Mouse (Mus musculus): ENCODE data around the gene Gorab. TPM values are rescaled to one million over a fixed set of nuclear protein-coding genes. Genes with fewer than 3 reads are reported as not detected.

Gorab gene
- 22.9 and 24.0 TPM in 2 replicates for polyA plus RNA-seq (2016; fragmentation: Nextera tagmentation; extraction: Ambion mirVana)

DNA sequence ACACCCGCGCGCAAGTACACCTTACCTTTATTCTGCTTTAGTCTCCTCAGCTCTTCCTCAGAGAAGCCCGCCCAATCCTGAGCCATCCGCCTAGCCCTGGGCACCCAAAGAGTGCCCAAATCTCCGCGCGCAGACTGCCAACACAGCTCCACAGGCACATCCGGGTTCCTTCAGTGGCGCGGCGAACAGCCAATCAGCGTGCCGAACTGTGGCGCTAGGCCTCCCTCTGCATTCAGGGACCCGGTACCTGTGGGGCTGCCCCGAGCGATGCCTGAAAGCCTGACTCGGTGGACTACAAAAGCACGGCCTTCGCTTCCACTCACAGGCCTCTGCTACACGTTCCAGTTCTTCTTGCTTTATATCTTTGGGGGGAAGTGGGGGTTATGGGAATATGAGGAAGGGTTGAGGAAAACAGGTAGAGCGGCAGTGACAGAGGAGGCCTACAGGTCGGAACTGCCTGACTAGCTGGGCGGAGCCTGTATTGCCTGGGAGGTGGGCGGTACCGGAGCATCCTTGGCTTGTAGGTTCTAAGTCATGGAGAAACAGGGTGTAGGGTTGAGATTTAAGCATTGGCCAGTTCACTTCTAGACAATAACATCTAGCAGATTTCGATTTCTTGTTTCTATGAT, at the start of gene Gorab:
Gene Gorab (minus strand): TSS at position 172 of the 629 bp plus-strand sequence.
- Histone ChIP-seq H3K27me3 (ENCODE audit: insufficient read depth, poor library complexity, severe bottlenecking) (no peaks in the 10 kb centered on the region), H3K36me3 (no peaks in the 10 kb centered on the region), H3K9me3 (no peaks in the 10 kb centered on the region), H3K4me1 (replicated peaks) (peaks cover 13% of the 10 kb centered on the region), H3K27ac (peak within 1 kb of the TSS; percentile 99), H3K4me3 (peak within 1 kb of the TSS; percentile 87)
- DNase-seq (ENCODE audit: low spot score), result peak; percentile 96
- under 1% methylated on average over 28 of the region's 28 CpGs for WGBS

DNA sequence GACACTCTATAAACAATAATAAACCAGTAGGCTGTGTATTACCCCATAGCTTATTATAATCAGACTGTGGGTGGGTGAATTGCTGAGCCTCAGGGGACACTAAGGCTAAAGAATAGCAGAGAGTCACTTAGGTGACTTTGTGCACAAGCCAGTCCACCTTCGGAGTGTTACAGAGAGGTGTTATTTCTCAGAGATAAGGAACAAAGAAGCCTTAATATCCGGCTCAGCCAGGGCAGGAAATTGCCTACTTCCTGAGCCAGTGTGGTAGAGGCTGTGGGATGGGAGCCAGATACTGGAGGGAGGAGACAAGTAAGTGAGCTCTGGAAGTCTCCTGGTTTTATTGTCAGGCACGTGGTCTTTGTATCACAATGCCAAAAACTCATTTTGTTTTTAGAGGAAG, 40.4 kb upstream of the Gorab start:
- no peaks in the 10 kb centered on the region for H3K36me3 ChIP-seq
- H3K9me3 ChIP-seq, result no peaks in the 10 kb centered on the region
- H3K27me3 ChIP-seq (ENCODE audit: insufficient read depth, poor library complexity, severe bottlenecking), result no peaks in the 10 kb centered on the region
- H3K4me1 ChIP-seq (replicated peaks), result no peaks in the 10 kb centered on the region
- WGBS, result 59% methylated on average over 3 of the region's 3 CpGs
- H3K4me3 ChIP-seq, result no peak overlapping the region
- no peak overlapping the region for H3K27ac ChIP-seq
- DNase-seq (ENCODE audit: low spot score), result peak; percentile 20

DNA sequence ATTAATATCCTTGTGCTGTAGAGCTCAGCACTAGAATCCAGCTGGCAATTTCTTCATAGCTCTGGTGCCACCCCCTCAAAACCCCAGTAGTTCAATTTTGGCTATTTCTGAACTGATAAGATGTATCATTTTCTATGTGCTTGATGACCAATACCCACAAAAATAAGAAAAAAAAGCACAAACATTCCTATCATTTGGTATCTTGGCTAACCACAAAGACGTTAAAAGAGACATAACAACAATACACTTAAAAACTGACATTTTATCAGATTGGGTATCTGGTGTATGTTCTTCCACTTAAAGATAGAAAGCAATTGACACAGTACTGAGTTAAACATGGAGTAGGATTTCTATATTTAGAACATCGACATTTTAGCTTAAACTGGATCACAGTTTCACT, 35.5 kb upstream of the Gorab start:
- Histone ChIP-seq H3K9me3 (no peaks in the 10 kb centered on the region), H3K27ac (no peak overlapping the region), H3K27me3 (ENCODE audit: insufficient read depth, poor library complexity, severe bottlenecking) (no peaks in the 10 kb centered on the region), H3K4me1 (replicated peaks) (no peaks in the 10 kb centered on the region), H3K4me3 (no peak overlapping the region), H3K36me3 (no peaks in the 10 kb centered on the region)
- 90% methylated on average over 2 of the region's 2 CpGs for WGBS
- DNase-seq (ENCODE audit: low spot score), result no peak

DNA sequence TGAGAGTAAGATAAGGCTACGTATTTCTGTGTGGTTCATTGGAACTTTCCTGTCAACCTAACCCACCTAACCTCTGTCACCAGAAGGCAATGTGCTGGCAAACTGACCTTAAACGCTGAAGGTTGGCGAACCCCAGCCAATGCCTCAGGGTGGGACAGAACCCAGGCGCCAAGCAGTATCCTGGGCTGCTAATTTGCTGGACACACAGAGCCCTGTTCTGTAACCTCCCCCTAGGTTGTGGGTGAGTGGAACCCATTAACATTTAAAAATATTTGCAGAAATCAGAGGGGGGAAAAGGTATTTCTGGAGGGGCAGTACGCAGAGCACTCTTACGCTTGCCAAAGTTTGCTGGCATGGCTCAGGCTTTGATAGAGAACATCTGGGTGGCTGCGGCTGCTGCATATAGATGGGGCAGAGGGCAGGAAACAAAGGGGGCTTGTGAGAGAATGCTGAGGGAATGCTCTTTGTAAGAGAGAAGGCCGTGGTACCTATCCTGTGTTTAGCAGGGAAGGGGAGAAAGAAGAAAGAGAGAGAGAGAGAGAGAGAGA, 20.1 kb upstream of the Gorab start:
- Histone ChIP-seq H3K27me3 (ENCODE audit: insufficient read depth, poor library complexity, severe bottlenecking) (no peaks in the 10 kb centered on the region), H3K9me3 (no peaks in the 10 kb centered on the region), H3K36me3 (no peaks in the 10 kb centered on the region), H3K4me3 (no peak overlapping the region), H3K4me1 (replicated peaks) (peaks cover 8% of the 10 kb centered on the region; the same call in 1 of the 2 replicates), H3K27ac (peak overlapping the region; percentile 13; the same call in 1 of the 2 replicates)
- peak; percentile 14 for DNase-seq (ENCODE audit: low spot score)
- WGBS, result 61% methylated on average over 8 of the region's 8 CpGs

DNA sequence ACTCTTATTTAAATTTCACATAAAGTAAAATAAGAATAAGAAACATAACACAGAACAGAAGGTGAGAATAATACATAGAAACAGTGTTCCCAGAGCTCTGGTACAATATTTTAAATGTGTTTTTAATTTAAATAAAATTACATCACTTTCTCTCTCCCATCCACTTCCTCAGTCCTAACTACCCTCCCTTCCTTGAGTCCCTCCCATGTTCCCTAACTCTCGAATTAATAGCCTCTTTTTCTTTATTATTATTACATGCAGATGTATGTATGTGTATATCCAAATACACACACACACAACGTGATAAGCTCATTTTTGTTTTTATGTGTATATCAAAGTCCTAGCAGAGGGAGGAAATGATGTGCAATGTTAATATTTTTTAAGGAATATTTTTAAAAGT, 13.7 kb upstream of the Gorab start:
- Histone ChIP-seq H3K27ac (no peak overlapping the region), H3K4me1 (replicated peaks) (no peaks in the 10 kb centered on the region), H3K9me3 (no peaks in the 10 kb centered on the region), H3K36me3 (no peaks in the 10 kb centered on the region), H3K4me3 (no peak overlapping the region), H3K27me3 (ENCODE audit: insufficient read depth, poor library complexity, severe bottlenecking) (no peaks in the 10 kb centered on the region)
- WGBS, result 70% methylated on average over 2 of the region's 2 CpGs
- DNase-seq (ENCODE audit: low spot score), result no peak

DNA sequence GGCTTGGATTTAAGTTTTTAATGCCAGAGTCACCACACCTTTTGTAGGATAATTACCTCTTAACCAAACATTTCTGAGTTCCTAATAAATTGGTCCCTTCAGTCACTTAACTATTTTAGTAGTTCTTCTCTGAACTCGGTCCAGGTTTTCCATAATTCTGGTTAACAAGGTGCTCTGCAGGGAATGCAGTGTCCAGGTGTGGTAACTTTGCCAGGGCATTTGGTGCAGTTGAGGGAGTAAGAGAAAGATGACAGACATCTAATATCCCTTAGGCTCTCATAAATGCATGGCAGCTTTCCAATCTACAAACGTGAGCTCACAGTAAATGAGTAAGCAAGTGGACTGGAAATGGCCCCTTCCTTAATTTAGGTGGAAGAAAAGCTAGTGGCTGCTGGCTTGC, 10.7 kb upstream of the Gorab start:
- Histone ChIP-seq H3K9me3 (no peaks in the 10 kb centered on the region), H3K27ac (no peak overlapping the region), H3K4me1 (replicated peaks) (no peaks in the 10 kb centered on the region), H3K27me3 (ENCODE audit: insufficient read depth, poor library complexity, severe bottlenecking) (no peaks in the 10 kb centered on the region), H3K4me3 (no peak overlapping the region), H3K36me3 (no peaks in the 10 kb centered on the region)
- 90% methylated on average over 2 of the region's 2 CpGs for WGBS
- DNase-seq (ENCODE audit: low spot score), result no peak

DNA sequence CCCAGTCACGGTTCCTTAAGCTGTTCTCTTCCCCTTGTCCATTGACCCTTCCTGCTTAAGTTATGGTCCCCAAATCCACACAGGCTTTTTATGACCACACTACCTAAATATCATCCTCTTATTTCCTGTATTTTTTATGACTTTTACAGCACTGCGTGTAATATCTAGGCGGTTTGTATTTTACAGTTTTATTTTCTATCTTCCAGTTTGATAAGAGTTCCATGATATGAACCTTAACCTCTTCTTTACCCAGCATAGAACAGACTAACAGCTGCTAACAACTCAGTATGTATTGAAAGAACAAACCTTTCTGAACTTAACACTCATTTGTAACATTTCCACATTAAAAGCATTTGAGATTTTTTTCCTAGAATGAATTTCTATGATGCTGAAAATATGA, 2.7 kb upstream of the Gorab start:
- WGBS, result 76% methylated on average over 3 of the region's 3 CpGs
- Histone ChIP-seq H3K4me3 (no peak overlapping the region), H3K36me3 (no peaks in the 10 kb centered on the region), H3K27ac (no peak overlapping the region), H3K4me1 (replicated peaks) (peaks cover 13% of the 10 kb centered on the region), H3K27me3 (ENCODE audit: insufficient read depth, poor library complexity, severe bottlenecking) (no peaks in the 10 kb centered on the region), H3K9me3 (no peaks in the 10 kb centered on the region)
- DNase-seq (ENCODE audit: low spot score), result no peak

DNA sequence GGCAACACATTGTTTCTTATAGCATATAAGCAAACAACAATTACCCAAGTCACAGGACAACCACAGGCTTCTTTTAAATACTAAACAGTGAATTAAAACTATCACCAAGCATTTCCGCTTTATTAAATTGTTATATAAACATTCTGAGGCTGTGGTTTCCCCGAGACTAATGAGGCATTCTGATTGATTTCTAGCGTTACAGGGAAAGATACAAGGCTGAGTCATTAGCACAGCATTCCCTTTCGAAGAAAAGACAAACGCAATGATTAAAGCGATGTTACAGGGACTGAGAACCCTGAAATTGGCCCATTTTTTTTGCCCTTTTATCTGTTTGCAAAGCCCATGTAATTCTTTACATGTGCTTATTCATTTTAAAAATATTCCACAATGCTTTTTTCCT, 12.1 kb downstream of the Gorab start:
- H3K36me3 ChIP-seq, result peaks cover 87% of the 10 kb centered on the region
- no peaks in the 10 kb centered on the region for H3K9me3 ChIP-seq
- H3K4me1 ChIP-seq (replicated peaks), result no peaks in the 10 kb centered on the region
- WGBS, result 92% methylated on average over 6 of the region's 6 CpGs
- H3K27me3 ChIP-seq (ENCODE audit: insufficient read depth, poor library complexity, severe bottlenecking), result no peaks in the 10 kb centered on the region
- no peak for DNase-seq (ENCODE audit: low spot score)
- H3K27ac ChIP-seq, result no peak overlapping the region
- no peak overlapping the region for H3K4me3 ChIP-seq

DNA sequence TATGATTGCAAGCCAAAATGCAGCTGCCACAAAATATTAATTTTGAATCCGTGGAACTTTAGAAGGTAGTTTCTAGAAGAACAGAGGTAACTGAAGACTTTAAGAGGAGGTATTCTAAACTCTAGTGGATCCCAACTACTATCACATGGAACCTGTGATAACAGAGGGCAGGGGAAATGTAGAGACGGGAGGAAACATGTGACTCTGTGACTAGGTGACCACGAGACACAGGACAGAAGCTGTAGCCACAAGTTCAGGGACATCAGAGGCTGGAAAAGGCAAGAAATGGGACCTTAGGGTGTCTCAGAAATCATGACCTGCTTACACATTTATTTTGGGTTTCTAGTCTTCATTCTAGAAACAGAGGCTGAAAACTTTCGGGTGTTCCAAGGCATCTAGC, 13.4 kb downstream of the Gorab start:
- Histone ChIP-seq H3K27ac (no peak overlapping the region), H3K4me3 (no peak overlapping the region), H3K4me1 (replicated peaks) (no peaks in the 10 kb centered on the region), H3K27me3 (ENCODE audit: insufficient read depth, poor library complexity, severe bottlenecking) (no peaks in the 10 kb centered on the region), H3K36me3 (peaks cover 88% of the 10 kb centered on the region), H3K9me3 (no peaks in the 10 kb centered on the region)
- 88% methylated on average over 4 of the region's 4 CpGs for WGBS
- DNase-seq (ENCODE audit: low spot score), result no peak

DNA sequence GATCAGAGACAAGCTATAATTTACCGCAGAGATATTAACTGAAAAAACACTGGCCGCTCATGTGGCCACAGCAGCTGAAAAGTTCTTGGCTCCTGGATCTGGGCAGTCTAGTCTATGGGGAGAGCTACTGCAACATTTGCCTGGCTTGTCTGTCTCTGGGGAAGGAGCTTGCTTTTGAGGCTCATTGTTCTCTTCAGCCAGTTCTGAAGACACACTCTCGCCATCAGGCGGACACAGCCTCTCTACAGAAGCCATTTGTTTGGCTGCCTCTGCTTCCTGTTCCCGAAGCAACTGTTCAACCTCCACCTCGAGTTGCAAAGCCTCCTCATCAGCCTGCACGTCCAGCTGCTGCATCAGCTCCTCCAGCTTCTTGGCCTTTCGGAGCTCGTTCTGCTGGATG, 17.3 kb downstream of the Gorab start:
- DNase-seq (ENCODE audit: low spot score), result no peak
- Histone ChIP-seq H3K4me1 (replicated peaks) (no peaks in the 10 kb centered on the region), H3K27ac (no peak overlapping the region), H3K27me3 (ENCODE audit: insufficient read depth, poor library complexity, severe bottlenecking) (no peaks in the 10 kb centered on the region), H3K4me3 (no peak overlapping the region), H3K36me3 (peaks cover 67% of the 10 kb centered on the region), H3K9me3 (no peaks in the 10 kb centered on the region)
- WGBS, result 94% methylated on average over 9 of the region's 9 CpGs

DNA sequence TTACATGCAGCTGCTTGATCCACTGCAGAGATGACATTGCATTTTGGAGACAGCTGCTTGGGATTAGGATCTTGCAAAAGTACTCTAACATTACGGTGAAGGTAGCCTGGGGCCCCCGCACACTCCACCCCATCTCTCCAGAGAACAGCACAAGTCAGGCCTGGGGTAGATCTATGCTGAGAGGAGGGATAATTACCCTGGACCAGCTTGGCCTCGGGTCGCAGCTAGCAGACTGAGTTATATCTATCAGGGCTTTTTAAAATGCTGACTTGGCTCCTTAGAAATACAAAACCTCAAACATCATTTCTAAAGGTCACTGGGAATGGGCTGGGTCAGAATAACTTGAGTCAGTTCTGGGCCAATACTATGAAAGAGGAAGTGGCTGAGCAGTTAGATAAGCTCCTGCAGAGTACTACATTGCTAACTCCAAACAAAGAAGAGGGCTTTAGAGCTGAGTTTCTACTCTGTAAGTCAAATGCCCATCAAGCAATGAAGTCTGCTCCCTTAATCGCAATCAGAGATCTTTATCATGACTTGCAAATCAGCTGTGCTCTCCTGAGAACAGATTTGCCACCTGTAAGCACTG, 19.9 kb downstream of the Gorab start:
- no peaks in the 10 kb centered on the region for H3K9me3 ChIP-seq
- H3K36me3 ChIP-seq, result peaks cover 48% of the 10 kb centered on the region
- no peak overlapping the region for H3K27ac ChIP-seq
- no peaks in the 10 kb centered on the region for H3K27me3 ChIP-seq (ENCODE audit: insufficient read depth, poor library complexity, severe bottlenecking)
- no peak overlapping the region for H3K4me3 ChIP-seq
- peak; percentile 26 for DNase-seq (ENCODE audit: low spot score)
- WGBS, result 67% methylated on average over 5 of the region's 5 CpGs
- no peaks in the 10 kb centered on the region for H3K4me1 ChIP-seq (replicated peaks)

DNA sequence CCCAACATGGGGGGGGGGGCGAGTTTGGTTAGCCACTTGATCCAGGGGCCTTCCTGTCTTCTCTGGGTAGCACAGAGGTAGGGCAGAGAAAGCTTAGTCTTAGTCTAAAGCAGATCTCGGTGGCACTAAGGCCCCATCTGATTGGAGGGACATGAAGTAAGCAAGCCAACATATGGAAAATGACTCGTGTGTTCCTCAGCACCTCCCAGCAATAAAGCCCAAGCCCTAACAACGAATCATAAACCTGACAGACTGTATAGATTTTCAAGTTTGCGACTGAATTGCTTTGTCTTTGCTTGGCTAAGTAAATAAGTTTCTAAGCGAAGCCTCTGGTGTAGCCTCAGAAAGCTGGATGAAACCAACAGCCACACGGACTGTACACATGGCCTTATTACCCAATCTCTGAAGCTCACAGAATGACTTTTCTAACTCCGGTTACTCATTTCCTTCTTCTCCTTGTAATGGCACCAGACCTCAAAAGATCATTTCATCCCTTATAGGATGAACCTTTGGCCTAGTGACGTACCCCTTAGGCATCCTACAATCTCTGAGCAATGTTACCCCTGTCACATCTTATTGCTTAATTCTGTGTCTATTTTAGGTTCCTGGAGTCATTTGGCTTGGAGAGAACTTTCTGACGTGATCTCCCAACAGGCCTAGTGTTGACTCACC, 21.3 kb downstream of the Gorab start:
- Histone ChIP-seq H3K9me3 (no peaks in the 10 kb centered on the region), H3K36me3 (peaks cover 37% of the 10 kb centered on the region), H3K27ac (no peak overlapping the region), H3K4me1 (replicated peaks) (no peaks in the 10 kb centered on the region), H3K27me3 (ENCODE audit: insufficient read depth, poor library complexity, severe bottlenecking) (no peaks in the 10 kb centered on the region), H3K4me3 (no peak overlapping the region)
- DNase-seq (ENCODE audit: low spot score), result no peak
- WGBS, result 93% methylated on average over 10 of the region's 10 CpGs

DNA sequence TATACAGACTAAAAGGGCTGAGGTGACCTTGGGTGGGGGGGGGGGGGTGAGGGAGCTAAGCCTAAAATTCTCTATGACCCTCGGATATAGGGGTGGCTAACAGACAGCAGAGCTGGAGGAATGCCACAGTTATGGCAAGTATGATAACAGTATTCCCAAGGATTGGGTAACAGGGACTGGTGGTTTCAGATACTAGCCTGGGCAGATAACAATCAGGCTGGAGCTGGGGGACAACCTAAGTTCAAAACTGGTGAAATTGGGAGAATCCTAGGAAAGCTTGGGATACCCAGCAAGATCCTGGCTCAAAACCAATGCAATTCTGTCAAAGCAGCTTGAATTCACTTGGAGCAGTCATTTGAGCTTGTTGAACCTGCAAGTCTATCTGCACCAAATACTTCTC, 22.9 kb downstream of the Gorab start:
- DNase-seq (ENCODE audit: low spot score), result no peak
- no peaks in the 10 kb centered on the region for H3K27me3 ChIP-seq (ENCODE audit: insufficient read depth, poor library complexity, severe bottlenecking)
- no peaks in the 10 kb centered on the region for H3K9me3 ChIP-seq
- H3K36me3 ChIP-seq, result peaks cover 21% of the 10 kb centered on the region
- 81% methylated on average over 1 of the region's 1 CpGs for WGBS
- H3K4me3 ChIP-seq, result no peak overlapping the region
- H3K4me1 ChIP-seq (replicated peaks), result no peaks in the 10 kb centered on the region
- H3K27ac ChIP-seq, result no peak overlapping the region
